Mouse (Mus musculus) testis, postnatal 14 days (tissue): ENCODE data around the gene Lrrn4.

Experiments used
- DNase-seq: peaks from one replicate; pipeline ENCODE4 v3.0.0; 2021; ENCODE audit warnings: low spot score

Lrrn4 gene

GRCm38 (mm10) chr2:132880844-132881645 lies at the start of gene Lrrn4:
Gene Lrrn4 (minus strand): TSS chr2:132880891.
- no peak for DNase-seq

- DNase-seq = no peak
Measured at GRCm38 (mm10) chr2:132928999-132929398, 48.3 kb upstream of the Lrrn4 start.

- DNase-seq = no peak
Measured at GRCm38 (mm10) chr2:132927871-132928270, 47.2 kb upstream of the Lrrn4 start.

GRCm38 (mm10) chr2:132927298-132927697 lies 46.6 kb upstream of the Lrrn4 start:
- DNase-seq = no peak

GRCm38 (mm10) chr2:132923290-132924085 lies 42.8 kb upstream of the Lrrn4 start:
- DNase-seq = no peak

- no peak for DNase-seq
Measured at GRCm38 (mm10) chr2:132922076-132922873, 41.6 kb upstream of the Lrrn4 start.

- no peak for DNase-seq
Measured at GRCm38 (mm10) chr2:132914785-132915184, 34.1 kb upstream of the Lrrn4 start.

- no peak for DNase-seq
Measured at GRCm38 (mm10) chr2:132906763-132907162, 26.1 kb upstream of the Lrrn4 start.

GRCm38 (mm10) chr2:132904961-132905360 lies 24.3 kb upstream of the Lrrn4 start:
- DNase-seq = peak; percentile 22

GRCm38 (mm10) chr2:132903498-132903897 lies 22.8 kb upstream of the Lrrn4 start:
- peak; percentile 26 for DNase-seq

- no peak for DNase-seq
Measured at GRCm38 (mm10) chr2:132902056-132902455, 21.4 kb upstream of the Lrrn4 start.

GRCm38 (mm10) chr2:132901636-132902035 lies 20.9 kb upstream of the Lrrn4 start:
- DNase-seq = peak; percentile 52

- DNase-seq = no peak
Measured at GRCm38 (mm10) chr2:132900596-132900995, 19.9 kb upstream of the Lrrn4 start.

- no peak for DNase-seq
Measured at GRCm38 (mm10) chr2:132898211-132898610, 17.5 kb upstream of the Lrrn4 start.

GRCm38 (mm10) chr2:132893826-132894225 lies 13.1 kb upstream of the Lrrn4 start:
- no peak for DNase-seq

GRCm38 (mm10) chr2:132885312-132885711 lies 4.6 kb upstream of the Lrrn4 start:
- no peak for DNase-seq

- peak; percentile 44 for DNase-seq
Measured at GRCm38 (mm10) chr2:132884303-132884967, 3.7 kb upstream of the Lrrn4 start.

- peak; percentile 37 for DNase-seq
Measured at GRCm38 (mm10) chr2:132879261-132880044, 1.2 kb downstream of the Lrrn4 start.

- no peak for DNase-seq
Measured at GRCm38 (mm10) chr2:132876991-132877390, 3.7 kb downstream of the Lrrn4 start.

- DNase-seq = no peak
Measured at GRCm38 (mm10) chr2:132873657-132874326, 6.9 kb downstream of the Lrrn4 start.
